8 mouse cellular contexts compared by ENCODE assay signal in the genomic region with DNA sequence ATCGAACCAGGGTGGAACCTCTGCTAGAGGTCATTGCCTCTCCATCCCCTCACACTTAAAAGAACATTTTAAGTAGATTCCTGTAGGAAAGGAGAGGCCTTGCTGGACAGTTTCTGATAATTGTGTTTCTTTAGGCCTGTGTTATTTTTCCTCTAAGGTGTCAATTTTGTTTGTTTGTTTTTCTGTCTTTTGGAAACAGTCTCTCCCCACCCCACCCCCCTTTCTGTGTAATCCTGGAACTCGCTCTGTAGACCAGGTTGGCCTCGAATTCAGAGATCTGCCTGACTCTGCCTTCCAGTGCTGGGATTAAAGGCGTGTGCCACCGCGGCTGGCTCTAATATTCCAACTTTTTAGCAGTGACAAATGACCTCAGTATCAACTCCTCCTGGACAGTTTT. TPM values are rescaled to one million over a fixed set of nuclear protein-coding genes. Genes with fewer than 3 reads are reported as not detected.
DNase-seq lines count a peak whose midpoint lies in the region; ATAC-seq lines count a peak whose summit lies in the region.

No protein-coding gene starts in this region.

- ATAC-seq in lung, embryonic 15.5 days (ENCODE audit: borderline replicate concordance, extremely low read depth, low FRiP score, low TSS enrichment): no peak
- ATAC-seq in embryonic facial prominence, embryonic 14.5 days (ENCODE audit: low read depth): no peak
- no peak for ATAC-seq in intestine, embryonic 15.5 days
- ATAC-seq in neural tube, embryonic 12.5 days (ENCODE audit: low FRiP score, low read depth): no peak

- H3K9ac ChIP-seq in lung, embryonic 15.5 days: peak overlapping the region; percentile 44
- peak overlapping the region; percentile 64 for H3K9ac ChIP-seq in embryonic facial prominence, embryonic 14.5 days (ENCODE audit: low read depth, low read length)
- H3K9ac ChIP-seq in intestine, embryonic 15.5 days: peak overlapping the region; percentile 99; the same call in 1 of the 2 replicates
- no peak overlapping the region for H3K9ac ChIP-seq in neural tube, embryonic 12.5 days

- no peak for DNase-seq in lung, postnatal 14 days
- DNase-seq in embryonic facial prominence, embryonic 14.5 days (ENCODE audit: low spot score): no peak
- no peak for DNase-seq in spleen, postnatal 14 days (ENCODE audit: low spot score in 2 of 2)
- no peak for DNase-seq in cerebellum, postnatal 14 days
- DNase-seq in spleen, adult 18-20 months: no peak

- peaks cover under 1% of the 10 kb centered on the region; the same call in 1 of the 2 replicates for H3K36me3 ChIP-seq in lung, embryonic 15.5 days
- H3K36me3 ChIP-seq in embryonic facial prominence, embryonic 14.5 days (ENCODE audit: control insufficient read depth, insufficient read depth, low read length): 0 out of 2 replicates have a peak, but pooled peaks cover 2% of the 10 kb centered on the region
- no peaks in the 10 kb centered on the region for H3K36me3 ChIP-seq in intestine, embryonic 15.5 days
- H3K36me3 ChIP-seq in neural tube, embryonic 12.5 days: peaks cover 4% of the 10 kb centered on the region; the same call in 1 of the 2 replicates

- no peaks in the 10 kb centered on the region for H3K27me3 ChIP-seq in lung, embryonic 15.5 days
- H3K27me3 ChIP-seq in embryonic facial prominence, embryonic 14.5 days (replicated peaks; ENCODE audit: control insufficient read depth, insufficient read depth, low read length): no peaks in the 10 kb centered on the region
- H3K27me3 ChIP-seq in intestine, embryonic 15.5 days (replicated peaks): no peaks in the 10 kb centered on the region
- no peaks in the 10 kb centered on the region for H3K27me3 ChIP-seq in neural tube, embryonic 12.5 days (replicated peaks)

- WGBS in lung, embryonic 15.5 days: 46% methylated on average over 6 of the region's 6 CpGs
- 70% methylated on average over 6 of the region's 6 CpGs for WGBS in embryonic facial prominence, embryonic 14.5 days
- WGBS in intestine, embryonic 15.5 days: 46% methylated on average over 6 of the region's 6 CpGs
- 79% methylated on average over 6 of the region's 6 CpGs for WGBS in neural tube, embryonic 12.5 days

- peak overlapping the region; percentile 74 for H3K4me3 ChIP-seq in lung, embryonic 15.5 days
- H3K4me3 ChIP-seq in embryonic facial prominence, embryonic 14.5 days (ENCODE audit: low read depth, low read length): peak overlapping the region; percentile 86
- H3K4me3 ChIP-seq in intestine, embryonic 15.5 days (replicated peaks): peak overlapping the region; percentile 97
- H3K4me3 ChIP-seq in neural tube, embryonic 12.5 days: peak overlapping the region; percentile 85

- peak overlapping the region; percentile 61 for H3K4me2 ChIP-seq in lung, embryonic 15.5 days
- peak overlapping the region; percentile 65 for H3K4me2 ChIP-seq in embryonic facial prominence, embryonic 14.5 days (ENCODE audit: low read depth, low read length)
- peak overlapping the region; percentile 74 for H3K4me2 ChIP-seq in intestine, embryonic 15.5 days (replicated peaks)
- peak overlapping the region; percentile 72 for H3K4me2 ChIP-seq in neural tube, embryonic 12.5 days (replicated peaks)

- H3K9me3 ChIP-seq in lung, embryonic 15.5 days: no peaks in the 10 kb centered on the region
- H3K9me3 ChIP-seq in embryonic facial prominence, embryonic 14.5 days (ENCODE audit: control insufficient read depth, low read length): no peaks in the 10 kb centered on the region
- no peaks in the 10 kb centered on the region for H3K9me3 ChIP-seq in intestine, embryonic 15.5 days
- H3K9me3 ChIP-seq in neural tube, embryonic 12.5 days: no peaks in the 10 kb centered on the region

- peak overlapping the region; percentile 66 for H3K27ac ChIP-seq in lung, embryonic 15.5 days
- H3K27ac ChIP-seq in embryonic facial prominence, embryonic 14.5 days (replicated peaks; ENCODE audit: low read depth, low read length): peak overlapping the region; percentile 84
- peak overlapping the region; percentile 90; the same call in 1 of the 2 replicates for H3K27ac ChIP-seq in intestine, embryonic 15.5 days
- H3K27ac ChIP-seq in neural tube, embryonic 12.5 days: peak overlapping the region; percentile 58; the same call in 1 of the 2 replicates

- peaks cover 17% of the 10 kb centered on the region for H3K4me1 ChIP-seq in lung, embryonic 15.5 days
- no peaks in the 10 kb centered on the region for H3K4me1 ChIP-seq in embryonic facial prominence, embryonic 14.5 days (ENCODE audit: control insufficient read depth, insufficient read depth, low read length)
- H3K4me1 ChIP-seq in intestine, embryonic 15.5 days (replicated peaks): 0 out of 2 replicates have a peak, but pooled peaks cover 9% of the 10 kb centered on the region
- peaks cover 13% of the 10 kb centered on the region for H3K4me1 ChIP-seq in neural tube, embryonic 12.5 days

RNA-seq across cellular contexts. Expression of gene Anp32e, which starts 0.8 kb away (rescaled TPM):
- polyA plus RNA-seq in lung, embryonic 15.5 days (2015; fragmentation: Nextera tagmentation; extraction: Ambion mirVana): 222 and 233 TPM in 2 replicates
- polyA plus RNA-seq in embryonic facial prominence, embryonic 14.5 days (2014; fragmentation: Nextera tagmentation; extraction: Ambion mirVana): 62.6 and 64.2 TPM in 2 replicates
- polyA plus RNA-seq in intestine, embryonic 15.5 days (2015; fragmentation: Nextera tagmentation; extraction: Ambion mirVana): 149 and 178 TPM in 2 replicates
- 277 and 278 TPM in 2 replicates for polyA plus RNA-seq in neural tube, embryonic 12.5 days (2016; fragmentation: Nextera tagmentation; extraction: Ambion mirVana)

RNA-seq across cellular contexts. Expression of gene Car14, which starts 23.8 kb away (rescaled TPM):
- 11.6 and 11.9 TPM in 2 replicates for polyA plus RNA-seq in lung, embryonic 15.5 days (2015; fragmentation: Nextera tagmentation; extraction: Ambion mirVana)
- polyA plus RNA-seq in embryonic facial prominence, embryonic 14.5 days (2014; fragmentation: Nextera tagmentation; extraction: Ambion mirVana): 3.7 and 5.6 TPM in 2 replicates
- 1.5 and 1.9 TPM in 2 replicates for polyA plus RNA-seq in intestine, embryonic 15.5 days (2015; fragmentation: Nextera tagmentation; extraction: Ambion mirVana)
- polyA plus RNA-seq in neural tube, embryonic 12.5 days (2016; fragmentation: Nextera tagmentation; extraction: Ambion mirVana): 8.6 and 9.3 TPM in 2 replicates

RNA-seq across cellular contexts. Expression of gene Aph1a, which starts 34.5 kb away (rescaled TPM):
- 37.9 and 47.4 TPM in 2 replicates for polyA plus RNA-seq in lung, embryonic 15.5 days (2015; fragmentation: Nextera tagmentation; extraction: Ambion mirVana)
- polyA plus RNA-seq in embryonic facial prominence, embryonic 14.5 days (2014; fragmentation: Nextera tagmentation; extraction: Ambion mirVana): 36.6 and 39.5 TPM in 2 replicates
- 38.3 and 38.8 TPM in 2 replicates for polyA plus RNA-seq in intestine, embryonic 15.5 days (2015; fragmentation: Nextera tagmentation; extraction: Ambion mirVana)
- polyA plus RNA-seq in neural tube, embryonic 12.5 days (2016; fragmentation: Nextera tagmentation; extraction: Ambion mirVana): 26.9 and 36.5 TPM in 2 replicates

RNA-seq across cellular contexts. Expression of gene BC028528, which starts 36.5 kb away (rescaled TPM):
- polyA plus RNA-seq in lung, embryonic 15.5 days (2015; fragmentation: Nextera tagmentation; extraction: Ambion mirVana): 69.8 and 76.9 TPM in 2 replicates
- 19.3 and 20.1 TPM in 2 replicates for polyA plus RNA-seq in embryonic facial prominence, embryonic 14.5 days (2014; fragmentation: Nextera tagmentation; extraction: Ambion mirVana)
- polyA plus RNA-seq in intestine, embryonic 15.5 days (2015; fragmentation: Nextera tagmentation; extraction: Ambion mirVana): 21.3 and 22.9 TPM in 2 replicates
- polyA plus RNA-seq in neural tube, embryonic 12.5 days (2016; fragmentation: Nextera tagmentation; extraction: Ambion mirVana): 13.1 and 13.5 TPM in 2 replicates

RNA-seq across cellular contexts. Expression of gene Ciart, which starts 46.2 kb away (rescaled TPM):
- 4.9 and 5.2 TPM in 2 replicates for polyA plus RNA-seq in lung, embryonic 15.5 days (2015; fragmentation: Nextera tagmentation; extraction: Ambion mirVana)
- polyA plus RNA-seq in embryonic facial prominence, embryonic 14.5 days (2014; fragmentation: Nextera tagmentation; extraction: Ambion mirVana): 4.1 and 4.4 TPM in 2 replicates
- polyA plus RNA-seq in intestine, embryonic 15.5 days (2015; fragmentation: Nextera tagmentation; extraction: Ambion mirVana): 5.6 and 5.8 TPM in 2 replicates
- 4.7 and 4.8 TPM in 2 replicates for polyA plus RNA-seq in neural tube, embryonic 12.5 days (2016; fragmentation: Nextera tagmentation; extraction: Ambion mirVana)
